Mouse (Mus musculus): ENCODE data around the gene Cnot8. TPM values are rescaled to one million over a fixed set of nuclear protein-coding genes. Genes with fewer than 3 reads are reported as not detected.

Cnot8 gene
- polyA plus RNA-seq, 1 experiment from 2014 or later, result 91.3 TPM

GRCm38 (mm10) chr11:58120655-58121054, 16.7 kb downstream of the Cnot8 start:
- Histone ChIP-seq H3K27ac (ENCODE audit: low read length) (no peak overlapping the region), H3K27me3 (ENCODE audit: control insufficient read depth, insufficient read depth, low read length) (no peaks in the 10 kb centered on the region), H3K4me2 (ENCODE audit: low read depth, low read length) (no peak overlapping the region), H3K4me1 (ENCODE audit: control insufficient read depth, insufficient read depth, low read length) (peaks cover 35% of the 10 kb centered on the region), H3K9ac (ENCODE audit: low read length) (no peak overlapping the region), H3K4me3 (ENCODE audit: low read length) (no peak overlapping the region), H3K9me3 (replicated peaks; ENCODE audit: control insufficient read depth, low read length) (no peaks in the 10 kb centered on the region), H3K36me3 (ENCODE audit: control insufficient read depth, insufficient read depth) (peaks cover 48% of the 10 kb centered on the region)
- no peak for ATAC-seq (replicated peaks; ENCODE audit: extremely low read depth, insufficient read depth, low FRiP score)
- 63% methylated on average over 3 of the region's 3 CpGs for WGBS

GRCm38 (mm10) chr11:58121351-58121750, 17.4 kb downstream of the Cnot8 start:
- 87% methylated on average over 9 of the region's 9 CpGs for whole genome bisulfite sequencing
- ATAC-seq (replicated peaks; ENCODE audit: extremely low read depth, insufficient read depth, low FRiP score), result no peak

GRCm38 (mm10) chr11:58123711-58124110, 19.8 kb downstream of the Cnot8 start:
- 95% methylated on average over 2 of the region's 2 CpGs for WGBS
- H3K27me3 ChIP-seq (ENCODE audit: control insufficient read depth, insufficient read depth, low read length), result no peaks in the 10 kb centered on the region
- no peak overlapping the region; the same call in 1 of the 2 replicates for H3K27ac ChIP-seq (ENCODE audit: low read length)
- peaks cover 31% of the 10 kb centered on the region for H3K36me3 ChIP-seq (ENCODE audit: control insufficient read depth, insufficient read depth)
- no peak overlapping the region for H3K4me3 ChIP-seq (ENCODE audit: low read length)
- H3K4me2 ChIP-seq (ENCODE audit: low read depth, low read length), result no peak overlapping the region
- no peak overlapping the region for H3K9ac ChIP-seq (ENCODE audit: low read length)
- H3K9me3 ChIP-seq (replicated peaks; ENCODE audit: control insufficient read depth, low read length), result no peaks in the 10 kb centered on the region
- H3K4me1 ChIP-seq (ENCODE audit: control insufficient read depth, insufficient read depth, low read length), result peaks cover 31% of the 10 kb centered on the region
- ATAC-seq (replicated peaks; ENCODE audit: extremely low read depth, insufficient read depth, low FRiP score), result no peak

More at GRCm38 (mm10) chr11:58121351-58121750, 17.4 kb downstream of the Cnot8 start:
- Histone ChIP-seq H3K4me2 (ENCODE audit: low read depth, low read length) (no peak overlapping the region), H3K27ac (ENCODE audit: low read length) (no peak overlapping the region), H3K9ac (ENCODE audit: low read length) (no peak overlapping the region), H3K36me3 (ENCODE audit: control insufficient read depth, insufficient read depth) (peaks cover 41% of the 10 kb centered on the region), H3K27me3 (ENCODE audit: control insufficient read depth, insufficient read depth, low read length) (no peaks in the 10 kb centered on the region), H3K4me1 (ENCODE audit: control insufficient read depth, insufficient read depth, low read length) (peaks cover 35% of the 10 kb centered on the region), H3K9me3 (replicated peaks; ENCODE audit: control insufficient read depth, low read length) (no peaks in the 10 kb centered on the region), H3K4me3 (ENCODE audit: low read length) (no peak overlapping the region)

GRCm38 (mm10) chr11:58125021-58125420, 21.1 kb downstream of the Cnot8 start:
- H3K27ac ChIP-seq (ENCODE audit: low read length), result peak overlapping the region; percentile 83
- H3K27me3 ChIP-seq (ENCODE audit: control insufficient read depth, insufficient read depth, low read length), result no peaks in the 10 kb centered on the region
- H3K4me2 ChIP-seq (ENCODE audit: low read depth, low read length), result no peak overlapping the region
- WGBS, result 29% methylated on average over 11 of the region's 11 CpGs
- peak overlapping the region; percentile 31; the same call in 1 of the 2 replicates for H3K9ac ChIP-seq (ENCODE audit: low read length)
- ATAC-seq (replicated peaks; ENCODE audit: extremely low read depth, insufficient read depth, low FRiP score), result peak; percentile 64; the same call in 1 of the 2 replicates
- H3K9me3 ChIP-seq (replicated peaks; ENCODE audit: control insufficient read depth, low read length), result no peaks in the 10 kb centered on the region
- H3K4me3 ChIP-seq (ENCODE audit: low read length), result no peak overlapping the region
- peaks cover 27% of the 10 kb centered on the region for H3K4me1 ChIP-seq (ENCODE audit: control insufficient read depth, insufficient read depth, low read length)
- peaks cover 33% of the 10 kb centered on the region for H3K36me3 ChIP-seq (ENCODE audit: control insufficient read depth, insufficient read depth)

- no peaks in the 10 kb centered on the region for H3K9me3 ChIP-seq (replicated peaks; ENCODE audit: control insufficient read depth, low read length)
- H3K27me3 ChIP-seq (ENCODE audit: control insufficient read depth, insufficient read depth, low read length), result no peaks in the 10 kb centered on the region
- no peak overlapping the region for H3K4me3 ChIP-seq (ENCODE audit: low read length)
- peak; percentile 76 for ATAC-seq (replicated peaks; ENCODE audit: extremely low read depth, insufficient read depth, low FRiP score)
- H3K36me3 ChIP-seq (ENCODE audit: control insufficient read depth, insufficient read depth), result peaks cover 42% of the 10 kb centered on the region
- no peak overlapping the region for H3K4me2 ChIP-seq (ENCODE audit: low read depth, low read length)
- H3K27ac ChIP-seq (ENCODE audit: low read length), result peak overlapping the region; percentile 87
- H3K9ac ChIP-seq (ENCODE audit: low read length), result peak overlapping the region; percentile 26; the same call in 1 of the 2 replicates
- WGBS, result 38% methylated on average over 7 of the region's 7 CpGs
- H3K4me1 ChIP-seq (ENCODE audit: control insufficient read depth, insufficient read depth, low read length), result peaks cover 27% of the 10 kb centered on the region
Observed at GRCm38 (mm10) chr11:58126397-58127160, 22.6 kb downstream of the Cnot8 start.

GRCm38 (mm10) chr11:58127544-58127943, 23.6 kb downstream of the Cnot8 start:
- no peak overlapping the region for H3K27ac ChIP-seq (ENCODE audit: low read length)
- H3K9me3 ChIP-seq (replicated peaks; ENCODE audit: control insufficient read depth, low read length), result no peaks in the 10 kb centered on the region
- no peak overlapping the region for H3K9ac ChIP-seq (ENCODE audit: low read length)
- no peak overlapping the region for H3K4me2 ChIP-seq (ENCODE audit: low read depth, low read length)
- H3K4me1 ChIP-seq (ENCODE audit: control insufficient read depth, insufficient read depth, low read length), result peaks cover 27% of the 10 kb centered on the region
- no peak for ATAC-seq (replicated peaks; ENCODE audit: extremely low read depth, insufficient read depth, low FRiP score)
- no peaks in the 10 kb centered on the region for H3K27me3 ChIP-seq (ENCODE audit: control insufficient read depth, insufficient read depth, low read length)
- peaks cover 45% of the 10 kb centered on the region for H3K36me3 ChIP-seq (ENCODE audit: control insufficient read depth, insufficient read depth)
- 59% methylated on average over 2 of the region's 2 CpGs for WGBS
- H3K4me3 ChIP-seq (ENCODE audit: low read length), result no peak overlapping the region

- H3K4me1 ChIP-seq (ENCODE audit: control insufficient read depth, insufficient read depth, low read length), result peaks cover 19% of the 10 kb centered on the region
- H3K4me3 ChIP-seq (ENCODE audit: low read length), result no peak overlapping the region
- H3K36me3 ChIP-seq (ENCODE audit: control insufficient read depth, insufficient read depth), result peaks cover 43% of the 10 kb centered on the region
- no peaks in the 10 kb centered on the region for H3K9me3 ChIP-seq (replicated peaks; ENCODE audit: control insufficient read depth, low read length)
- WGBS, result 71% methylated on average over 6 of the region's 6 CpGs
- no peaks in the 10 kb centered on the region for H3K27me3 ChIP-seq (ENCODE audit: control insufficient read depth, insufficient read depth, low read length)
- H3K9ac ChIP-seq (ENCODE audit: low read length), result no peak overlapping the region
- no peak for ATAC-seq (replicated peaks; ENCODE audit: extremely low read depth, insufficient read depth, low FRiP score)
- no peak overlapping the region for H3K27ac ChIP-seq (ENCODE audit: low read length)
- H3K4me2 ChIP-seq (ENCODE audit: low read depth, low read length), result no peak overlapping the region
Observed at GRCm38 (mm10) chr11:58129302-58129843, 25.4 kb downstream of the Cnot8 start.

- Histone ChIP-seq H3K36me3 (ENCODE audit: control insufficient read depth, insufficient read depth) (peaks cover 67% of the 10 kb centered on the region), H3K4me3 (ENCODE audit: low read length) (no peak overlapping the region), H3K9ac (ENCODE audit: low read length) (no peak overlapping the region), H3K4me2 (ENCODE audit: low read depth, low read length) (no peak overlapping the region), H3K27me3 (ENCODE audit: control insufficient read depth, insufficient read depth, low read length) (no peaks in the 10 kb centered on the region), H3K9me3 (replicated peaks; ENCODE audit: control insufficient read depth, low read length) (no peaks in the 10 kb centered on the region), H3K27ac (ENCODE audit: low read length) (no peak overlapping the region), H3K4me1 (ENCODE audit: control insufficient read depth, insufficient read depth, low read length) (no peaks in the 10 kb centered on the region)
- no peak for ATAC-seq (replicated peaks; ENCODE audit: extremely low read depth, insufficient read depth, low FRiP score)
- 84% methylated on average over 3 of the region's 3 CpGs for WGBS
Observed at GRCm38 (mm10) chr11:58132026-58132425, 28.1 kb downstream of the Cnot8 start.

GRCm38 (mm10) chr11:58134869-58135268, 30.9 kb downstream of the Cnot8 start:
- Histone ChIP-seq H3K9ac (ENCODE audit: low read length) (no peak overlapping the region), H3K9me3 (replicated peaks; ENCODE audit: control insufficient read depth, low read length) (no peaks in the 10 kb centered on the region), H3K27me3 (ENCODE audit: control insufficient read depth, insufficient read depth, low read length) (no peaks in the 10 kb centered on the region), H3K27ac (ENCODE audit: low read length) (no peak overlapping the region), H3K4me3 (ENCODE audit: low read length) (no peak overlapping the region), H3K4me1 (ENCODE audit: control insufficient read depth, insufficient read depth, low read length) (no peaks in the 10 kb centered on the region), H3K36me3 (ENCODE audit: control insufficient read depth, insufficient read depth) (peaks cover 76% of the 10 kb centered on the region), H3K4me2 (ENCODE audit: low read depth, low read length) (no peak overlapping the region)
- ATAC-seq (replicated peaks; ENCODE audit: extremely low read depth, insufficient read depth, low FRiP score), result no peak

All from heart, embryonic 16.5 days (tissue).